Mouse (Mus musculus) hindlimb bud, embryonic 11.5 days (tissue): ENCODE results near the gene Dpagt1.
A peak's percentile ranks its signal among the peaks of the same experiment; 100 is the strongest.
"Not testable (repeated sequence)": the region's sequence is repeated elsewhere in the genome, so short reads cannot be mapped to it uniquely, and the experiment has no call there.

Experiments used
- DNase-seq: peaks from one replicate; pipeline ENCODE4 v3.0.0-alpha.2; 2012; ENCODE audit warnings: low read depth, low spot score; ENCODE audit errors: extremely low spot score

Dpagt1 gene

DNA sequence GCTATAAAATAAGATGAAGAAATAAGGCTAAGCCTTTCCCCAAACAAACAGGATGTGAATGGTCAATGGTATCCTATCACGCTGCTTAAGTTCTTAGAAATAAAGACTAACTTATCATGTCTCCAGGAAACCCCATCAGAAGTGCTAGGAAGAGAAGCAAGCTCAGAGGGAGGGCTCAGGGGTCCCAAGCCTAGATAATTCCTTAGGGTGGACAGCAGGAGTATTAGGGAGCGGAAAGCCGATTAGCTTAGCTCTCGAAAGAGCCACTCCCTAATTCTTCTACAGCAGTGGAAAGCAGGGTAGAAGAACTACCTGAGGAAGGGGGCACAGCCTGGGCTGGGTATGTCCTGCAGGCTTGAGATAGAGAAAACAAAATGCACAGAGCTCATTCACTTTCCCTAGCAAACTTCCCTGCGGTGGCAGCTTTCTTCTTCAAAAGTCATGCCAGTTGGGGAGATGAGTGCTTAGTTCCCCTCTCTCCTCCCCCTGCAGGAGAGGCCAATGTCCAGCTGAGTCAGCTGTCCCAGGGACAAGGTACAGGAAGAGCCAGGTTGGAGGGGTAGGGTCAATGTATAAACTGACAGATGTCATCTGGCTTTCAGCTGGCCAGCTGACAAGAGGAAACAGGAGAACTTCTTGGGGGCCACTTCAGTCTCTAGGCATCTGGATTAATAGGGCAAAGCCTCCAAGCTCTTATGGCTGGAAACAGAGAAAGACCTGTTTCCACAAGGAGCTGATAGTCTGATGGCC lies 7.6 kb upstream of the Dpagt1 start:
- no peak for DNase-seq

GRCm38 (mm10) chr9:44318826-44319095 lies 7.1 kb upstream of the Dpagt1 start:
- DNase-seq, result no peak

- no peak for DNase-seq
Observed at GRCm38 (mm10) chr9:44319105-44319886, 6.5 kb upstream of the Dpagt1 start.

- peak; percentile 88 for DNase-seq
Observed at GRCm38 (mm10) chr9:44319887-44320798, 5.7 kb upstream of the Dpagt1 start, which contains the start of gene C2cd2l. TSS of gene C2cd2l (minus strand) at chr9:44320285.

- DNase-seq, result no peak
Observed at GRCm38 (mm10) chr9:44320799-44321133, 5.1 kb upstream of the Dpagt1 start.

DNA sequence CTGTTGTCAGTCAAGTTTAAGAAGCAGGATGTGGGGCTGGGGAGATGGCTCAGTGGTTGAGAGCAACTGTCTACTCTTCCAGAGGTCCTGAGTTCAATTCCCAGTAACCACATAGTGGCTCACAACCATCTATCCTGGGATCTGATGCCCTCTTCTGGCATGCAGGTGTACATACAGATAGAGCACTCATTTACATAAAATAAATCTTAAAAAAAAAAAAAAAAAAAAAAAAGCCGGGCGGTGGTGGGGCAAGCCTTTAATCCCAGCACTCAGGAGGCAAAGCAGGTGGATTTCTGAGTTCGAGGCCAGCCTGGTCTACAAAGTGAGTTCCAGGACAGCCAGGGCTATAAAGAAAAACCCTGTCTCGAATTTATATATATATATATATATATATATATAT lies 2.2 kb upstream of the Dpagt1 start:
- not testable (repeated sequence) for DNase-seq

DNA sequence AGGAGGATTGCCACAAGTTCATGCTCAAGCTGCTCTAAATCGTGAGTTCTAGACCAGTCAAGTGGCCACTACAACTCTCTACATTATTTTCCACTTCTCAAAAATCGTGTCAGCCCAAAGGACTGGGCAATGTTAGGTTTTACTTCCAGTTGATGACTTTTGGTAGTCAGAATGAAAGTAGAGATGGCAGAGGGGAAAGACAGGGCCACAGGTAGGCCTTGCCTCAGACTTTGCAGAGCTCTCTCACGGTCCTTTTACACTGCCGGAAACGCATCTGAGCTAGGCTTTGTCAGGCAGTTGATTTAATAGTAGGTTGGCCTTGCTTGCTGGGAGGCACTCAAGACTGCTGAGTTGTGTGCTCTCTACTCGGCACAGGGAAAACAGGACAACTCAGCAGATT lies 1.7 kb upstream of the Dpagt1 start:
- no peak for DNase-seq

DNA sequence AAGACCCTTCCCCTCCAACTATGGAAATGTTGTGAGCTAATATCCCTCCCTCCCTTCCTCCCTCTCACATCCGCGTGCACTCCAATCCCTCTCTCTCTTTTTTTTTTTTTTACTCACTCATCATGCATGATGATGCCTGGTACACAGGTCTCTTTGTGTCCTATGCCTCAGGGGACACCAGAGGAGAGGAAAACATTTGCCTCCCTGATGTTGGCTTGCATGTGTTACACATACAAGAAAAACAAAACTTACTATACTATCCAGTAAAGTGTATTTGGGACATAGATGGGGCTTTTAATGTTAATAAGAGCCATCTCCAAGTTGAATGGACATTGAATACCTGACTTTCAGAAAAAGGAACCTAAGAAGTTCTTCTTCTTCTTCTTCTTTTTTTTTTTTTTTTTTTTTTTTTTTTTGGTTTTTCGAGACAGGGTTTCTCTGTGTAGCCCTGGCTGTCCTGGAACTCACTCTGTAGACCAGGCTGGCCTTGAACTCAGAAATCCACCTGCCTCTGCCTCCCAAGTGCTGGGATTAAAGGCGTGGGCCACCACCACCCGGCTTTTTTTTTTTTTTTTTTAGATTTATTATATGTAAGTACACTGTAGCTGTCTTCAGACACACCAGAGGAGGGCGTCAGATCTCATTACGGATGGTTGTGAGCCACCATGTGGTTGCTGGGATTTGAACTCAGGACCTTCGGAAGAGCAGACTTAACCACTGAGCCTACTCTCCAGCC lies 619 bp upstream of the Dpagt1 start:
- not testable (repeated sequence) for DNase-seq

- peak; percentile 82 for DNase-seq
Observed at GRCm38 (mm10) chr9:44326371-44327063, 698 bp downstream of the Dpagt1 start.

- no peak for DNase-seq
Observed at GRCm38 (mm10) chr9:44327064-44327711, 1.4 kb downstream of the Dpagt1 start.

- no peak for DNase-seq
Observed at GRCm38 (mm10) chr9:44327926-44328325, 2.1 kb downstream of the Dpagt1 start.

DNA sequence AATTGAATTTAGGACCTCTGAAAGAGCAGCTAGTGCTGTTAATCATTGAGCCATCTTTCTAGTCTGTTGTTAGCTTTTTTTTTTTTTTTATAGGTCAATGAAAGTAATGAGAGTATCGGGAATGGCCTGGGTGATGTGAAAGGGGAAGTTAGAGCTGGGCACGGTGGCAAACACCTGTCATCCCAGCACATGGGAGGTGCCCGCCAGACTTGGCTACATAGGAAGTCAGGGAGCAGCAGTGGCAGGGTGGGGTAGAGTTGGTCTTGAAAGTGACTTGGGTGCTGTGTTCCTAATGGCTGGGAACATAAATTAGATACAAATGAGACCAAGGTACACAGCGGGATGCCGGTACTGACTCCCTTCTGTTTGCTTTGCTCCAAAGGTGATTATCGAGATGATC lies 4.9 kb downstream of the Dpagt1 start:
- no peak for DNase-seq

GRCm38 (mm10) chr9:44332918-44333638 lies 7.3 kb downstream of the Dpagt1 start:
- DNase-seq, result no peak

DNA sequence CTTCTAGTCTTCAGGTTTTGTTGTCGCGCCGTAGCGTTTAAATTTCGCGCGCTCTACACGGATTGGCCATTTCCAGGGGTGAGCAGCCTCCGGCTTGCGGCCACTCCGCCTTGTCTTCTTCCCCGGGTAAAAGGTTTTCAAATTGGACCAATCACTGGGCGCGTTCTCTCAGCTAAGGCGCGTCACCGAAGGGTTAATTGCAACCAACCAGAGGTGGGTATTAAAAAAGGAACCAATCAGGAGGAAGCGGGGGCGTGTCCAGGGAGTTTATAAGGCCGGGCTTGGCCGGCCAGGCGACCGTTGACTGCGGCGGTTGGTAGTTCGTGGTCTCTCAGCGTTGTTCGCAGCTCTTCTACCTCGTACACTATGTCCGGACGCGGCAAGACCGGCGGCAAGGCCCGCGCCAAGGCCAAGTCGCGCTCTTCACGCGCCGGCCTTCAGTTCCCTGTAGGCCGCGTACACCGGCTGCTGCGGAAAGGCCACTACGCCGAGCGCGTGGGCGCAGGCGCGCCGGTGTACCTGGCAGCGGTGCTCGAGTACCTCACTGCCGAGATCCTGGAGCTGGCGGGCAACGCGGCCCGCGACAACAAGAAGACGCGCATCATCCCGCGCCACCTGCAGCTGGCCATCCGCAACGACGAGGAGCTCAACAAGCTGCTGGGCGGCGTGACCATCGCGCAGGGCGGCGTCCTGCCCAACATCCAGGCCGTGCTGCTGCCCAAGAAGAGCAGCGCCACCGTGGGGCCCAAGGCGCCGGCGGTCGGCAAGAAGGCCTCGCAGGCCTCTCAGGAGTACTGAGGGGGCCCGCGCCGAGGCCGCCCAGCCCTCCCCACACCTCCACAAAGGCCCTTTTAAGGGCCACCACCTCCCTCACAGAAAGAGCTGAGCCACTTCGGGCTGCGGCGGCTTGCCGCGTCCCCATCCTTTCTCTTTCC lies 8.8 kb downstream of the Dpagt1 start, which contains the start of gene H2afx:
Gene H2afx, plus strand, starts transcription at position 299 of the 935 bp plus-strand sequence.
- peak; percentile 99 for DNase-seq

DNA sequence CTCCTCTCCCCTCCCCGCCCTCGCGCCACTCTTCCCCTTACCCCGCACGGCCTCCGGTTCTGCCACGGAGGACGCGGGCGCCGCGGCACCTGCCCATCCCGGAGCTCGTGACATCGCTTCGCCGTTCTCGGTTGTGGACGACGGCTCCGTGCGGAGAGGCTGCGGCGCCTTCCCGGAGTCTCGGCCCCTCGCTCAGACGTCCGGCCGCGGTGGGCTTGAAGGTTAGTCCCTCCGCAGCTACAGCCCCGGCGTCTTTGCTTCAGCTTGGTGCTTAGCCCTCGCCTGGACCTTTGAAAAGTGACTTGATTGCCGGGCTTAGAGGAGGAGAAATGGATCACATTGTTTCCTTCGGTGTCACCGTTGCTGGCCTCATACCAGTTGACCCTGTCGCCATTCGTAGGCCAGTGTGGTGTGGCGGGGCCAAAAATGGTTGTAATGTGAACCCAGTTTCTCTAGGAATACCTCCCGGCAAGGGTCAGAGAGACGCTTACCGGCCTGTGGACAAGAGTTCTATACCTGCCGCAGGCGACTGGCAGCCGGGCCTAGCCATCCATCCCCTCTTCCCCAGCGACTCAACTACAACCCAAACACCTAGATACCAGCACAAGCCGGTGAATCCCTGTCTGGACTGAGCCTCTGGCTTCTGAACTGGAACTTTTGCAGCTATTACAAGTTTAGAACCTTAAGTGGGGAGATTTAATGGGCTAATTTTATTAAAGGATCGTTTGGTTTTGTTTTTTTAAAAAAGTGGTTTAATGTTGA lies 9.7 kb downstream of the Dpagt1 start:
- DNase-seq, result no peak

DNA sequence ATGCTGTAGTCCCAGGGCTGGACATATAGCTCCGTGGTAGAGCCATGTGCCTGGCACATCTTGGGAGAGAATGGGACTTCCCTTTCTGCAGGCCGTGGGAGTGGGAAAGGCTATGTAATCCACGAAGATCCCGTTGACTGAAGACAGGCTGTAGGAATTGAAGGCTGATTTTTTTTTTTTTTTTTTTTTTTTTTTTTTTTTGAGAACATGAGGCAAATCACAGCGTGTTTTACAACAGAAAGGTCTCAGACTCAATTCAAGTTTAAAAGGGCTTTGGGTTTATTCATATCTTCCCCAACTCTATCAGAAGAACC lies 10.2 kb downstream of the Dpagt1 start:
- no peak for DNase-seq

DNA sequence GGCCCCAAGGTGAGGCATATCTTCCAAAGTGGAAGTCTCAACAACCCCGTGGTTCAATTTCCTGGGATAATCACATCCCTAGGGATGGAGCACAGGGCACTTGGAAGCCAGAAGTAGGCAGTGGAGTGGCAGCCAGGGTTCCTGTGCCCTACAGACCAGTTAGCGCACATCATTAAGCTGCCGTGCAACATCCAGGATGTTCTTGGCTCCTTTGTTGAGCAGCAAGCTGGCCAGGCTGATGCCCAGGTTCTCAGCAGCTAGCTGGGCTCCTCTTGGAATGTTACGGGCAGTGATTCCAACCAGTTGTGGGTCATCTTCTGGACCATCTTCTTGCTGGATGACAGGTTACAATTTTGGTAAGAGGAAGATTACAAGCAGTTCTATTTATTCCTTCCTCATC lies 10.7 kb downstream of the Dpagt1 start:
- not testable (repeated sequence) for DNase-seq
